Mouse (Mus musculus) testis, adult 2 months (tissue): ENCODE results near the gene Gnai2.

Experiments used
- CTCF ChIP-seq: fragments of 200-500 bp; IDR thresholded peaks from 2 replicates; pipeline ENCODE4 v1.5.1; 2012; ENCODE audit warnings: low read depth, mild to moderate bottlenecking, inconsistent platforms, low read length, moderate library complexity; ENCODE audit not compliant: control insufficient read depth, insufficient read depth, insufficient replicate concordance
- POLR2A ChIP-seq: fragments of 200-500 bp; IDR thresholded peaks from 2 replicates; pipeline ENCODE4 v1.6.1; 2012; ENCODE audit warnings: low read depth, mild to moderate bottlenecking, inconsistent platforms, low read length, moderate library complexity; ENCODE audit not compliant: control insufficient read depth

- no peak for TF ChIP-seq CTCF
- no peak for TF ChIP-seq POLR2A
These were observed 13.6 kb upstream of the Gnai2 start for GRCm38 (mm10) chr9:107648767-107649166.
